Mouse (Mus musculus) ES-CJ7 (cell line): Measurements from ENCODE around the gene Ntm.

Experiments used
- DNase-seq: peaks from one replicate; pipeline ENCODE4 v3.0.0; 2011; ENCODE audit warnings: low read depth, low spot score

Gene Ntm

GRCm38 (mm10) chr9:29962978-29963377 lies at the start of gene Ntm:
Gene Ntm (minus strand): TSS chr9:29963141.
- no peak for DNase-seq

- no peak for DNase-seq
These were observed 42.8 kb upstream of the Ntm start for GRCm38 (mm10) chr9:30005701-30006100.

- peak; percentile 54 for DNase-seq
These were observed 40.7 kb upstream of the Ntm start for GRCm38 (mm10) chr9:30003612-30004011.

GRCm38 (mm10) chr9:29981177-29981915 lies 18.4 kb upstream of the Ntm start:
- no peak for DNase-seq

- DNase-seq: peak; percentile 5
These were observed 730 bp downstream of the Ntm start for GRCm38 (mm10) chr9:29961954-29962867.

- DNase-seq: no peak
These were observed 1.4 kb downstream of the Ntm start for GRCm38 (mm10) chr9:29961512-29961911.

- no peak for DNase-seq
These were observed 2.2 kb downstream of the Ntm start for GRCm38 (mm10) chr9:29960741-29961140.

GRCm38 (mm10) chr9:29960236-29960635 lies 2.7 kb downstream of the Ntm start:
- DNase-seq: no peak

- DNase-seq: no peak
These were observed 6.0 kb downstream of the Ntm start for GRCm38 (mm10) chr9:29956936-29957335.

GRCm38 (mm10) chr9:29954031-29954430 lies 8.9 kb downstream of the Ntm start:
- no peak for DNase-seq

GRCm38 (mm10) chr9:29949041-29949440 lies 13.9 kb downstream of the Ntm start:
- DNase-seq: no peak

GRCm38 (mm10) chr9:29943209-29944070 lies 19.5 kb downstream of the Ntm start:
- DNase-seq: no peak

- DNase-seq: no peak
These were observed 20.6 kb downstream of the Ntm start for GRCm38 (mm10) chr9:29942183-29942952.

GRCm38 (mm10) chr9:29939517-29940034 lies 23.4 kb downstream of the Ntm start:
- no peak for DNase-seq

GRCm38 (mm10) chr9:29928796-29929195 lies 34.1 kb downstream of the Ntm start:
- no peak for DNase-seq

GRCm38 (mm10) chr9:29925382-29925781 lies 37.6 kb downstream of the Ntm start:
- DNase-seq: no peak

GRCm38 (mm10) chr9:29898406-29899054 lies 64.4 kb downstream of the Ntm start:
- DNase-seq: no peak

GRCm38 (mm10) chr9:29897448-29897847 lies 65.5 kb downstream of the Ntm start:
- no peak for DNase-seq

GRCm38 (mm10) chr9:29892792-29893191 lies 70.1 kb downstream of the Ntm start:
- DNase-seq: no peak

GRCm38 (mm10) chr9:29888712-29889111 lies 74.2 kb downstream of the Ntm start:
- no peak for DNase-seq
